Mouse (Mus musculus): ENCODE data around the gene Casq2. TPM values are rescaled to one million over a fixed set of nuclear protein-coding genes. Genes with fewer than 3 reads are reported as not detected.

Casq2 gene
- polyA plus RNA-seq, 1 experiment from 2014 or later, result 0.43 TPM

GRCm38 (mm10) chr3:102081862-102082261 lies 4.4 kb upstream of the Casq2 start:
- Histone ChIP-seq H3K27ac (ENCODE audit: low read depth) (no peak overlapping the region), H3K9ac (no peak overlapping the region), H3K36me3 (ENCODE audit: insufficient read depth) (no peaks in the 10 kb centered on the region), H3K4me1 (ENCODE audit: insufficient read depth) (no peaks in the 10 kb centered on the region), H3K9me3 (ENCODE audit: low read depth, low read length) (no peaks in the 10 kb centered on the region), H3K4me3 (ENCODE audit: low read depth, low read length) (no peak overlapping the region), H3K27me3 (ENCODE audit: insufficient read depth, low read length) (peaks cover 7% of the 10 kb centered on the region; the same call in 1 of the 2 replicates), H3K4me2 (no peak overlapping the region)
- DNase-seq (peak; percentile 94), ATAC-seq (ENCODE audit: insufficient read depth) (peak; percentile 91)
- peak; percentile 89 for TF ChIP-seq CTCF (IDR thresholded peaks at IDR 0.05; ENCODE audit: low read depth)
- 18% methylated on average over 3 of the region's 3 CpGs for WGBS

GRCm38 (mm10) chr3:102083589-102084230 lies 2.5 kb upstream of the Casq2 start:
- H3K27me3 ChIP-seq (ENCODE audit: insufficient read depth, low read length), result peaks cover 7% of the 10 kb centered on the region; the same call in 1 of the 2 replicates
- H3K27ac ChIP-seq (ENCODE audit: low read depth), result no peak overlapping the region
- no peak overlapping the region for H3K4me3 ChIP-seq (ENCODE audit: low read depth, low read length)
- 32% methylated on average over 13 of the region's 13 CpGs for WGBS
- no peak for TF ChIP-seq CTCF (IDR thresholded peaks at IDR 0.05; ENCODE audit: low read depth)
- H3K9ac ChIP-seq, result no peak overlapping the region
- DNase-seq (peak; percentile 10), ATAC-seq (ENCODE audit: insufficient read depth) (no peak)
- no peak overlapping the region for H3K4me2 ChIP-seq
- H3K9me3 ChIP-seq (ENCODE audit: low read depth, low read length), result no peaks in the 10 kb centered on the region
- H3K36me3 ChIP-seq (ENCODE audit: insufficient read depth), result no peaks in the 10 kb centered on the region
- no peaks in the 10 kb centered on the region for H3K4me1 ChIP-seq (ENCODE audit: insufficient read depth)

DNA sequence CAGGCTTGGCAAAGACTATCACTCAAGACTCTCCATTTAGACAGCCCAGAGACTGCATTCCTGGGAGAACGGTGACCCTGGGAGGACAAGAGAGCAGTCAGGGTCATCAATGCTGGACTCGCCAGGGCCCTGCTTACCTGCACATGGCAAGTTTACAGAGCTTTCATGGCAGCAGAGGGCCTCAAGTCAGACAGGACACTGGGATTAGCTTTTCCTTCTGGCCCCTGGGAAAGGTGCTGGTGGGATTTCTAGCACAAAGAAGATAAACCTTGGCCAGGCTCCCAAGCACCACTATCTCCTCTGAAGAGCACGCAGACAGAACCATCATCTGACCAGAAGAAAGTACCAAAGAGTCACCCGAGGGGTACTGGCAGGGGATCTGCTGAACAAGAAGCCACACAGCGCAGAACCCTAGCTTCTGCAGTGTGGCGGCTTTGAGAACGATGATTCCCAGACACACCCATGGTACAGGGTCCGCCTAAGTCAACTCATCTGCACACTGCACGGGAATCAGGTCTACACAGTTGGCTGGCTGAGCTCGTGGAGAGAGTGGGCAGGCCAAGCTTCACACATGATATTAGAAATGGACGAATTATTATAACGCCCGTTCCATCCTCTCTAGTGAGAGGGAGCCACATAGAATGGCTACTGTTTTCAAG lies 1.3 kb upstream of the Casq2 start:
- no peaks in the 10 kb centered on the region for H3K36me3 ChIP-seq (ENCODE audit: insufficient read depth)
- DNase-seq, result no peak
- H3K4me2 ChIP-seq, result no peak overlapping the region
- H3K27me3 ChIP-seq (ENCODE audit: insufficient read depth, low read length), result peaks cover 7% of the 10 kb centered on the region; the same call in 1 of the 2 replicates
- H3K4me1 ChIP-seq (ENCODE audit: insufficient read depth), result no peaks in the 10 kb centered on the region
- no peak overlapping the region for H3K9ac ChIP-seq
- no peak for ATAC-seq (ENCODE audit: insufficient read depth)
- H3K27ac ChIP-seq (ENCODE audit: low read depth), result no peak overlapping the region
- WGBS, result 72% methylated on average over 13 of the region's 13 CpGs
- H3K4me3 ChIP-seq (ENCODE audit: low read depth, low read length), result no peak overlapping the region
- no peaks in the 10 kb centered on the region for H3K9me3 ChIP-seq (ENCODE audit: low read depth, low read length)
- TF ChIP-seq CTCF (IDR thresholded peaks at IDR 0.05; ENCODE audit: low read depth), result no peak

DNA sequence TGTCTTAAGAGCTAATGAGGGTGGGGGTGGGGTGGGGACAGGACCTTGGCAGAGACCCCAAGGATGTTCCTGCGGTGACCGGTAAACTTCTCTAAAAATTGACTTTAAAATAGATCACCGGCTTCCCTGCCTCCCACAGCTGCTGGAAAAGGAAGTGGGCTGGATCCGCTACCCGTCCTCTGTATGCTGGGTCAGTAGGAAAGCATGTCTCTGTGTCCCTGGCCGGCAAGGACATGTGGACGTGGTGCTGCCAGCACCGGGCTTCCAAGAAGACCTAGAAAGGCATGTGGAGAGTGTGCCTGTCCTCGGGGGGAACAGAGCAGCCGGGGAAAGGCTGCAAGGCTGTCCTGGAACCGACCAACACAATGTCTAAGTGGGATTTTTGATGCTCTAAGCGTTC lies 496 bp upstream of the Casq2 start:
- no peak for TF ChIP-seq CTCF (IDR thresholded peaks at IDR 0.05; ENCODE audit: low read depth)

GRCm38 (mm10) chr3:102094841-102095240 lies 8.6 kb downstream of the Casq2 start:
- DNase-seq (no peak), ATAC-seq (ENCODE audit: insufficient read depth) (no peak)
- no peak overlapping the region for H3K9ac ChIP-seq

More for the DNA sequence above, 496 bp upstream of the Casq2 start:
- H3K4me3 ChIP-seq (ENCODE audit: low read depth, low read length), result no peak overlapping the region
- no peaks in the 10 kb centered on the region for H3K36me3 ChIP-seq (ENCODE audit: insufficient read depth)
- no peaks in the 10 kb centered on the region for H3K9me3 ChIP-seq (ENCODE audit: low read depth, low read length)
- peak; percentile 37 for DNase-seq
- WGBS, result 32% methylated on average over 12 of the region's 12 CpGs
- ATAC-seq (ENCODE audit: insufficient read depth), result no peak
- H3K4me2 ChIP-seq, result no peak overlapping the region
- H3K9ac ChIP-seq, result no peak overlapping the region
- H3K27ac ChIP-seq (ENCODE audit: low read depth), result no peak overlapping the region
- peaks cover 7% of the 10 kb centered on the region; the same call in 1 of the 2 replicates for H3K27me3 ChIP-seq (ENCODE audit: insufficient read depth, low read length)
- no peaks in the 10 kb centered on the region for H3K4me1 ChIP-seq (ENCODE audit: insufficient read depth)

GRCm38 (mm10) chr3:102095412-102095811 lies 9.2 kb downstream of the Casq2 start:
- Histone ChIP-seq H3K4me2 (no peak overlapping the region), H3K9me3 (ENCODE audit: low read depth, low read length) (no peaks in the 10 kb centered on the region), H3K27ac (ENCODE audit: low read depth) (no peak overlapping the region), H3K9ac (no peak overlapping the region), H3K4me3 (ENCODE audit: low read depth, low read length) (no peak overlapping the region), H3K27me3 (ENCODE audit: insufficient read depth, low read length) (no peaks in the 10 kb centered on the region), H3K4me1 (ENCODE audit: insufficient read depth) (no peaks in the 10 kb centered on the region), H3K36me3 (ENCODE audit: insufficient read depth) (no peaks in the 10 kb centered on the region)
- DNase-seq (peak; percentile 27), ATAC-seq (ENCODE audit: insufficient read depth) (no peak)
- WGBS, result 49% methylated on average over 5 of the region's 5 CpGs
- no peak for TF ChIP-seq CTCF (IDR thresholded peaks at IDR 0.05; ENCODE audit: low read depth)

More at GRCm38 (mm10) chr3:102094841-102095240, 8.6 kb downstream of the Casq2 start:
- Histone ChIP-seq H3K4me1 (ENCODE audit: insufficient read depth) (no peaks in the 10 kb centered on the region), H3K9me3 (ENCODE audit: low read depth, low read length) (no peaks in the 10 kb centered on the region), H3K27ac (ENCODE audit: low read depth) (no peak overlapping the region), H3K27me3 (ENCODE audit: insufficient read depth, low read length) (no peaks in the 10 kb centered on the region), H3K4me3 (ENCODE audit: low read depth, low read length) (no peak overlapping the region), H3K36me3 (ENCODE audit: insufficient read depth) (no peaks in the 10 kb centered on the region), H3K4me2 (no peak overlapping the region)
- WGBS, result 88% methylated on average over 3 of the region's 3 CpGs
- no peak for TF ChIP-seq CTCF (IDR thresholded peaks at IDR 0.05; ENCODE audit: low read depth)

DNA sequence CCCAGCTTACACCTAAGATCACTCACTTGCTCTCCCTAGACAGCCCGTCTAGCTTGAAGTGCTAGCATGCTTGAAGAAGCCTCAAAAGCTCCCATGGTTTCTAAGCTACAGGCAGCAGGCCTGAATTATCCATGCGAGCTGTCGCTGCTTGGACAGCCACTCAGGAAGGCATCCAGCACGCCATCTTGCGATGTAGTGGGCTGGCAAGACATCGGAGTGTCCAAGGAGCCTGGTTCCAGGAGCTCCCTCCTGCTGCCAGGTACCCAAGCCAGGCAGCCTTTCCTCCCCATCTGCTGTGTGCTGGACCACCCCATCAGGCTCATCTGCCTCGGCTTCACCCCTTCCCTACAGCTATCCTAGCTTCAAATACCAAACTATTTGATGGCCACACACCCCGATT lies 10.2 kb downstream of the Casq2 start:
- Histone ChIP-seq H3K4me1 (ENCODE audit: insufficient read depth) (no peaks in the 10 kb centered on the region), H3K36me3 (ENCODE audit: insufficient read depth) (no peaks in the 10 kb centered on the region), H3K4me3 (ENCODE audit: low read depth, low read length) (no peak overlapping the region), H3K27ac (ENCODE audit: low read depth) (no peak overlapping the region), H3K4me2 (no peak overlapping the region), H3K9ac (no peak overlapping the region), H3K9me3 (ENCODE audit: low read depth, low read length) (no peaks in the 10 kb centered on the region), H3K27me3 (ENCODE audit: insufficient read depth, low read length) (no peaks in the 10 kb centered on the region)
- DNase-seq (no peak), ATAC-seq (ENCODE audit: insufficient read depth) (no peak)
- 89% methylated on average over 8 of the region's 8 CpGs for WGBS
- TF ChIP-seq CTCF (IDR thresholded peaks at IDR 0.05; ENCODE audit: low read depth), result no peak

Data from lung, embryonic 14.5 days (tissue).